Mouse (Mus musculus) neural tube, embryonic 15.5 days (tissue): ENCODE measurements around the gene Basp1. TPM values are rescaled to one million over a fixed set of nuclear protein-coding genes. Genes with fewer than 3 reads are reported as not detected.

Experiments used
- ATAC-seq: fragments of 200-750 bp; cut with Nextera tagmentation; 2 replicates; pipeline ENCODE4 v1.8.0; 2017; ENCODE audit warnings: mild to moderate bottlenecking, moderate TSS enrichment, moderate library complexity; ENCODE audit not compliant: low FRiP score
- H3K27ac ChIP-seq: fragments of 300-500 bp; sonication (generic); replicated peaks from 2 replicates; pipeline ENCODE4 v1.5.1; 2015; ENCODE audit warnings: mild to moderate bottlenecking, inconsistent platforms
- H3K27me3 ChIP-seq: fragments of 300-500 bp; sonication (generic); replicated peaks from 2 replicates; pipeline ENCODE4 v1.6.1; 2015; ENCODE audit warnings: inconsistent platforms
- H3K36me3 ChIP-seq: fragments of 300-500 bp; sonication (generic); 2 replicates; pipeline ENCODE4 v1.6.1; 2015; ENCODE audit warnings: inconsistent platforms
- H3K4me1 ChIP-seq: fragments of 300-500 bp; sonication (generic); 2 replicates; pipeline ENCODE4 v1.6.1; 2015; ENCODE audit warnings: inconsistent platforms
- H3K4me2 ChIP-seq: fragments of 300-500 bp; sonication (generic); 2 replicates; pipeline ENCODE4 v1.6.1; 2015; ENCODE audit warnings: inconsistent platforms, mild to moderate bottlenecking, moderate library complexity
- H3K4me3 ChIP-seq: fragments of 300-500 bp; sonication (generic); replicated peaks from 2 replicates; pipeline ENCODE4 v1.5.1; 2015; ENCODE audit warnings: mild to moderate bottlenecking, inconsistent platforms
- H3K9ac ChIP-seq: fragments of 300-500 bp; sonication (generic); replicated peaks from 2 replicates; pipeline ENCODE4 v1.6.1; 2015; ENCODE audit warnings: mild to moderate bottlenecking, inconsistent platforms
- H3K9me3 ChIP-seq: fragments of 300-500 bp; sonication (generic); replicated peaks from 2 replicates; pipeline ENCODE4 v1.6.1; 2016; ENCODE audit warnings: inconsistent platforms
- WGBS: fragments of 180-500 bp; shearing (Covaris S2); methylation state at CpG from one replicate; pipeline ENCODE4 v1.1.7; 2015; ENCODE audit warnings: mixed read lengths; 5-methylcytosine and 5-hydroxymethylcytosine counted together
- polyA plus RNA-seq: library from polyadenylated mRNA; unstranded; fragments of >200 nt; fragmentation: Nextera tagmentation; extraction: Ambion mirVana; gene quantifications from 2 replicates; pipeline ENCODE4 v1.2.1, GENCODE M21; 2015

Gene Basp1
- polyA plus RNA-seq, 1 experiment from 2014 or later: 360 TPM

DNA sequence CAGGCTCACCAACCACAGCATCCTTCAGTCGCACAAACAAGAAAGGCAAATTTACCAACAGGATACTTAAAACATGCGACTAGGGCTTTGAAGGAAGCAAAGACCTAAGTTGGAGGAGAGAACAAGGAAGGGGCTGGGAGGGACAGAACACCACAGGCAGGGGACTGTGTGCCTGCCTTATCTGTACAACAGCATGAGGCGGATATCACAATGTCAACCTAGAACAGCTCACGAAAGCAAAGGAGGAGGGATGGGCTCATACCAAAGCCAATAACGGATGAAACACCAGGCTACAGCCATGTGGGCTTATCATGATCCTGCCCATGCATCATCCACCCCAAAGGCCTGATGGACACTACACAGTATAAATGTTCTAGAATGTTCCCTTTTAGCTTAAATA is 22.4 kb downstream of the Basp1 start:
- H3K4me3 ChIP-seq: no peak overlapping the region
- WGBS: 88% methylated on average over 5 of the region's 5 CpGs
- peaks cover 7% of the 10 kb centered on the region for H3K36me3 ChIP-seq
- peaks cover 61% of the 10 kb centered on the region for H3K4me1 ChIP-seq
- no peak; the same call in 1 of the 2 replicates for ATAC-seq
- no peaks in the 10 kb centered on the region for H3K27me3 ChIP-seq
- no peak overlapping the region for H3K9ac ChIP-seq
- no peak overlapping the region for H3K4me2 ChIP-seq
- no peaks in the 10 kb centered on the region for H3K9me3 ChIP-seq
- H3K27ac ChIP-seq: no peak overlapping the region

GRCm38 (mm10) chr15:25387572-25387971 is 26.0 kb downstream of the Basp1 start:
- Histone ChIP-seq H3K27ac (no peak overlapping the region), H3K4me1 (peaks cover 65% of the 10 kb centered on the region), H3K9me3 (no peaks in the 10 kb centered on the region), H3K36me3 (peaks cover 7% of the 10 kb centered on the region), H3K4me2 (no peak overlapping the region), H3K9ac (no peak overlapping the region), H3K27me3 (no peaks in the 10 kb centered on the region), H3K4me3 (no peak overlapping the region)
- ATAC-seq: no peak
- 64% methylated on average over 6 of the region's 6 CpGs for WGBS

GRCm38 (mm10) chr15:25380051-25380450 is 33.5 kb downstream of the Basp1 start:
- Histone ChIP-seq H3K27ac (no peak overlapping the region), H3K4me1 (peaks cover 77% of the 10 kb centered on the region), H3K9ac (no peak overlapping the region), H3K4me2 (no peak overlapping the region), H3K9me3 (no peaks in the 10 kb centered on the region), H3K27me3 (no peaks in the 10 kb centered on the region), H3K4me3 (no peak overlapping the region), H3K36me3 (no peaks in the 10 kb centered on the region; the same call in 1 of the 2 replicates)
- ATAC-seq: no peak
- 78% methylated on average over 5 of the region's 5 CpGs for WGBS

DNA sequence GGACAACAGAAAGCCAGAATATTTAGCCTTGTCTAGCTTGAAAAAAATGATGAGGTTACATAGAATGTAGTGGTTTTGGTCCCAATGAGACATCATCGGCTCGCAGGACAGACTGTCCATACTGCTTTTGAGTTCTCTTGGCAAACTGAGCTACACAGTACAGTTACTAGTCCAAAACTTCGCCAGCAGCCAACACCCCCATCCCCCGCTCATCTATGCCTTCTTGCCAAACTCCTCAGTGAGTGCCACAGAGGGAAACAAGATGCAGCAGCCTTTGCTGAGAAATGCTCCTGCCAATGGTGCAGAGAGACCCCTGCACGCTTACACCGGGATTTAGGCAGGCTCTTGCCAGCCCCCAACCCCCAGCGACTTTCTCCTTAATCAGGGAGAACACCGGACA is 34.9 kb downstream of the Basp1 start:
- WGBS: 73% methylated on average over 8 of the region's 8 CpGs
- Histone ChIP-seq H3K9me3 (no peaks in the 10 kb centered on the region), H3K4me2 (no peak overlapping the region), H3K4me3 (no peak overlapping the region), H3K27me3 (no peaks in the 10 kb centered on the region), H3K4me1 (peaks cover 71% of the 10 kb centered on the region), H3K36me3 (no peaks in the 10 kb centered on the region), H3K9ac (no peak overlapping the region), H3K27ac (no peak overlapping the region)
- 0 out of 2 replicates have a peak, but pooled peaks have one; percentile 16 for ATAC-seq

DNA sequence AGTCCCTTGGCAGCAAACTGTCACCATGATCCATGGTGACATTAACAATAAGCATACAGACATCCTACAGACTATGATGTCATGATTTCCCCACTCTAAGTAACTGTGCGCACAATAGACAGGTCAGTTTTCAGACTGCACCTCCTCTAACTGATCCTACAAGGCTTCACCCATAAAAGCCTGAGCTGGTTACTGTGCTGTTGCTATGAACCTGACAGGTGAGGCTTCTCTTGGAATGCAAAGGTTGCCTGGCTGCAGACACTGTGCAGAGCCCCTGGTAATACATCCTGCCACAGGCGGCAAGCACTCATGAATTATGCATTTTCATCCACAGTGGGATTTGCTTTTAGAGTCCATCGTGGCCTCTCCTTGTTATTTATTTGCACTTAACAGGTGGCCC is 36.6 kb downstream of the Basp1 start:
- 32% methylated on average over 3 of the region's 3 CpGs for WGBS
- peak; percentile 18; the same call in 1 of the 2 replicates for ATAC-seq
- no peaks in the 10 kb centered on the region for H3K36me3 ChIP-seq
- peak overlapping the region; percentile 15 for H3K4me2 ChIP-seq
- no peak overlapping the region for H3K9ac ChIP-seq
- H3K27me3 ChIP-seq: no peaks in the 10 kb centered on the region
- H3K27ac ChIP-seq: peak overlapping the region; percentile 58; the same call in 1 of the 2 replicates
- peaks cover 75% of the 10 kb centered on the region for H3K4me1 ChIP-seq
- no peak overlapping the region for H3K4me3 ChIP-seq
- H3K9me3 ChIP-seq: no peaks in the 10 kb centered on the region

DNA sequence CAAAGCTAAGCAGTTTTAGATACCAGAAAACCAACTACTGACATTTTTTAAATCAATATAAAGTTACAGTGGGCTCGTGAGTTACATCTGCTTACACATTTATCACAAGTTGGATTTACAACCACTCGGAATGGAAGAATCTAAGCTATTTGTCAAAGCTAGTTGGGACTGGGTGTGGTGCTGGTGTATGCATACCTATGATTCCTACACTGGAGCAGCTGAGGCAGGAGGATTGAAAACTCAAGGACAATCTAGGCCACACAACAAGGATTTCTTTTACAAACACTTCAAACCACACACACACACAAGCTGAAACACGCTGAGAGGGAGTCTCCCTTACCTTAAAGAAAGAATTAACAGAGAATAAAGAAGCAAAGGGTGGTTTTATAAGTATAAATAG is 40.1 kb downstream of the Basp1 start:
- no peaks in the 10 kb centered on the region for H3K9me3 ChIP-seq
- H3K36me3 ChIP-seq: no peaks in the 10 kb centered on the region
- 75% methylated on average over 3 of the region's 3 CpGs for WGBS
- H3K9ac ChIP-seq: no peak overlapping the region
- H3K27ac ChIP-seq: no peak overlapping the region
- no peak overlapping the region for H3K4me2 ChIP-seq
- H3K27me3 ChIP-seq: no peaks in the 10 kb centered on the region
- H3K4me1 ChIP-seq: peaks cover 66% of the 10 kb centered on the region
- no peak overlapping the region for H3K4me3 ChIP-seq
- ATAC-seq: no peak

DNA sequence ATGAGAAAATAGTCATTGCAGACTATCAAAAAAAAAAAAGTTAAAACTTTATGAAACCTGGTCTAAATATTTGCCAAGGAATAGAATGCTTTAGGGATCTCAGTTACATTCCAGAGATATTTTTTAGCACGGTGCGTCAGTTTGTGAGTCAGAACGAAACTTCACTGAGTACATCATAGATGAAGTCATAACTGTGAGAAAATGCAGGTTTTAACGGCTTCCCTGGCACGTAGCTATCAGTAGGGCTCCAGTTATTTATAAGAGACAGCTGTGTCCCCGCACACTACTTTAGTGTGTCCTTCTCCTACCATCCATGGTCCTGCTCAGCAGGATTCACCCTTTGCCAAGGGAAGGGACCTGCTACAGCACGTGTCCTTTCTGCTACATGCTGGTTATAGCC is 44.0 kb downstream of the Basp1 start:
- no peak for ATAC-seq
- no peak overlapping the region for H3K9ac ChIP-seq
- no peak overlapping the region for H3K4me3 ChIP-seq
- H3K4me1 ChIP-seq: peaks cover 47% of the 10 kb centered on the region
- H3K36me3 ChIP-seq: no peaks in the 10 kb centered on the region
- H3K9me3 ChIP-seq: no peaks in the 10 kb centered on the region
- H3K4me2 ChIP-seq: no peak overlapping the region
- WGBS: 46% methylated on average over 7 of the region's 7 CpGs
- no peak overlapping the region for H3K27ac ChIP-seq
- no peaks in the 10 kb centered on the region for H3K27me3 ChIP-seq

DNA sequence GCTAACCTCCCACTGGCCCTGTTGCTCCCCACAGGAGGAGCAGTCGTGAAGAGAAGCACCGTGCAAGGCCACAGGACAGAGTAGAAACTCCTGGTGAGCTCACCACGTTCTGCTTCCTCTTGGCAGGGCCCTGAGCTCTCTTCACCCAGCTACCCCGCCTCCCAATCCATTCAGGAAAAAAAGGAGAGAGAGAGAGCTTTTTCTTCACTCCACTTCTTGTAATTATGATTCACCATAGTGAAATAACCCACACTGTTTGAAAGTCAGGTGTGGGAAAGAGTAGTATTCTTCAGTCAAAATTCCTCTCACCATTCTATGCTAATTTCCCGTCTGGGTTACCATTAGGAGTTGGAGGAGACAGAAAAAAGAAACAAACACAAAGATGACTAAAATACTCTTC is 48.1 kb downstream of the Basp1 start:
- ATAC-seq: no peak
- WGBS: 19% methylated on average over 5 of the region's 5 CpGs
- peaks cover 42% of the 10 kb centered on the region for H3K4me1 ChIP-seq
- H3K9me3 ChIP-seq: no peaks in the 10 kb centered on the region
- no peak overlapping the region for H3K4me3 ChIP-seq
- 0 out of 2 replicates have a peak overlapping the region, but pooled peaks have one; percentile 58 for H3K4me2 ChIP-seq
- no peaks in the 10 kb centered on the region for H3K27me3 ChIP-seq
- H3K27ac ChIP-seq: no peak overlapping the region; the same call in 1 of the 2 replicates
- no peak overlapping the region for H3K9ac ChIP-seq
- no peaks in the 10 kb centered on the region for H3K36me3 ChIP-seq

DNA sequence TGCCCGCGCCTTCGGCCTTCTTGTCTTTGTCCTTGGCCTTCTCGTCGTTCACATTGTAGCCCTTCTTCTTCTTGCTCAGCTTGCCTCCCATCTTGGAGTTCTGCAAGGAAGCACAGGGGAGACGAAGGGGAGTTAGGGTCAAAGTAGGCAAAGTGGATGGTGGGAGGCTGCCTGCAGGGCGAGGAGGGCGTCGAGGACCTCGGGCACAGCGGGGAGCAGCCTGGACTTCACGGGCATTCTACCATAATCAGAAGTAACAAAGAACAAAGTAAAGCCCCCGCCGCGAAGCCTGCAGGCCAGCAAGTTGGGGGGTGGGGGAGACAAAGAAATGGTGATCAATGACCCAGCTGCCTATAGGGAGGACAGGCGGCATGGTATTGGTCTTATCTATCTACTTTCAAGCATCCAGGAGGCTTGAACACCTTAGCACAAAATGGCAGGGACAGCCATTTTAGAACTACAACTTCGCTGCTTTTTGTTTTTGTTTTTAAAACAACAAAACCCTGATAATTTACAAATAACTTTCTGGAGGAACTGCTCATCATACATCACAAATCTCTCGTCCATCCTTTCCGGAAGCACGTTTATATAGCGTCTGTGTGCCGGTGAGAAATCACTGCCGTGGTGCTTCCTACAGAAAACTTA is 48.6 kb downstream of the Basp1 start:
- Histone ChIP-seq H3K4me1 (peaks cover 44% of the 10 kb centered on the region), H3K36me3 (no peaks in the 10 kb centered on the region), H3K4me3 (peak overlapping the region; percentile 25), H3K9ac (peak overlapping the region; percentile 30; the same call in 1 of the 2 replicates), H3K4me2 (peak overlapping the region; percentile 58), H3K27ac (peak overlapping the region; percentile 66), H3K9me3 (no peaks in the 10 kb centered on the region), H3K27me3 (no peaks in the 10 kb centered on the region)
- WGBS: 10% methylated on average over 23 of the region's 23 CpGs
- ATAC-seq: 0 out of 2 replicates have a peak, but pooled peaks have one; percentile 10

DNA sequence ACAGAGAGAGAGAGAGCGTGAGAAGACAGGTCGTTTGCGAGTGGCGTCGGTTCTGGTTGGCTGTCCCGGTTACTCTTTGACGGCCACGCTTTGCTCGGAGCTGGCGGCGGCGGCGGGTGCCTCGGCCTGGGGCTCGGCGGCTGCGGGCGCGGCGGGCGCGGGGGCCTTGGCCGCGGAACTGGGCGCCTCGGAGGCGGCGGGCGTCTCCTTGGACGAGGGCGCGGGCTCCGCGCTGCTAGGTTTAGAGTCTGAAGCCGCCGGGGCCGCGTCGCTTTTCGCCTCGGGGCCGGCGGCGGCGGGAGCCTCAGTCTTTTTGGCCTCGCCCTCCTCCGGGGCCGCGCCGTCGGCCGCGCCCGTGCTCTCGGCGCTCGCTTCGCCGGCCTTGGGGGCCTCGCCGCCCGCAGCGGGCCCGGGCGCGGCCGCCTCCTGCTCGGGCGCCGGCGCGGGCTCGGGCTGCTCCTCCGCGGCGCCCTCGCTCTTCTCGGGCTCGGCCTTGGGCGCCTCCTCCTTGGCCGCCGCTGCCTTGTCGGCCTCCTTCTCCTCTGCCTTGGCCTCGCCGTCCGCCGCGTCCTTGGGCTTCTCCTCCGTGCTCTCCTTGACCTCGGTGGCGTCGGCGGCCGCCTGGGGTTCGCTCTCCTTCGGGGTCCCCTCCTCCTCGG is 49.3 kb downstream of the Basp1 start:
- 10% methylated on average over 73 of the region's 97 CpGs for WGBS
- Histone ChIP-seq H3K4me3 (peak overlapping the region; percentile 25), H3K36me3 (no peaks in the 10 kb centered on the region), H3K9ac (peak overlapping the region; percentile 30; the same call in 1 of the 2 replicates), H3K4me1 (peaks cover 41% of the 10 kb centered on the region), H3K27ac (peak overlapping the region; percentile 66), H3K4me2 (peak overlapping the region; percentile 58), H3K27me3 (no peaks in the 10 kb centered on the region), H3K9me3 (no peaks in the 10 kb centered on the region)
- peak; percentile 23; the same call in 1 of the 2 replicates for ATAC-seq

DNA sequence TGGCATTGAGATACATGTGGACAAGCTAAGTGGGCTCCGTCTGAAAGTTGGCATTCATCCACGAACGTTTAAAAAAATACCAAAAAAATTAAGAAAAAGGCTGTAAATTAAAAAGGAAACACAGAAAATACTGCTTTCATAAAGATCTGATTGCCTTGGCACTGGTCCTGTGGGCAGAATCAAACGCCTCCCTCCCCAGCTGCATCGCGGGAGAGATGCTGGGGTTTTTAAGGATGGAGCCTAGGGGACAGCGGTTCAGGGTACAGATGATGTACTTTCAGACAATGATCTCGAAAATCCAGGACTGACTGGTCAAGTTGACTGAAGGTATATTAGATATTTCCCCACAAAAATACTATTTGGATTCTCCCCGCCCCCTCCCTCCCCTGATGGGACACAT is 49.9 kb downstream of the Basp1 start:
- Histone ChIP-seq H3K36me3 (no peaks in the 10 kb centered on the region), H3K9me3 (no peaks in the 10 kb centered on the region), H3K9ac (no peak overlapping the region), H3K4me3 (no peak overlapping the region), H3K4me2 (no peak overlapping the region), H3K4me1 (peaks cover 47% of the 10 kb centered on the region), H3K27ac (peak overlapping the region; percentile 9; the same call in 1 of the 2 replicates), H3K27me3 (no peaks in the 10 kb centered on the region)
- WGBS: 71% methylated on average over 9 of the region's 9 CpGs
- ATAC-seq: no peak

DNA sequence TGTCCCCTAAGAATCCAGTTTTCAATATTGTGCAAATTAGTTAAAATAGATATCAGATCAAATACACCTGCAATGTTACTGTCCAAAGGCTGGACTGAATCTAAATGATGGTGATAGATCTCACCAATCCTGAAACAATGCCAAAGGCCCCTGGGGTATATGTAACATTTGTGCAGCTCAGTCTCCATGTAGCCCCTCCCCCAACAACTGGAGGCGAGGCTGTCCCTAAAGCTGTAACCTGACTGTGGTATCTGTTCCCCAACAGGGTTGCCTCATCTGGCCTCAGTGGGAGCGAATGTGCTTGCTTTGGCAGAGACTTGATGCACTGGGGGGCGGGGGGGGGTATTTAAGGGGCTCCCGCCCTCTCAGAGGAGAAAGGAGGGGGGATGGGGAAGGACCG is 52.7 kb downstream of the Basp1 start:
- Histone ChIP-seq H3K9ac (no peak overlapping the region), H3K4me3 (no peak overlapping the region), H3K4me2 (no peak overlapping the region), H3K27me3 (no peaks in the 10 kb centered on the region), H3K27ac (no peak overlapping the region), H3K36me3 (no peaks in the 10 kb centered on the region), H3K4me1 (peaks cover 48% of the 10 kb centered on the region), H3K9me3 (no peaks in the 10 kb centered on the region)
- 0 out of 2 replicates have a peak, but pooled peaks have one; percentile 7 for ATAC-seq
- WGBS: 36% methylated on average over 5 of the region's 5 CpGs
